Mouse (Mus musculus): ENCODE measurements at regions not wholly inside any gene's neighbourhood (a gene's known extent, or its start where the extent isn't known, plus 50 kb on each side); places are given as distances from the start of the nearest gene placed in this dataset.

DNA sequence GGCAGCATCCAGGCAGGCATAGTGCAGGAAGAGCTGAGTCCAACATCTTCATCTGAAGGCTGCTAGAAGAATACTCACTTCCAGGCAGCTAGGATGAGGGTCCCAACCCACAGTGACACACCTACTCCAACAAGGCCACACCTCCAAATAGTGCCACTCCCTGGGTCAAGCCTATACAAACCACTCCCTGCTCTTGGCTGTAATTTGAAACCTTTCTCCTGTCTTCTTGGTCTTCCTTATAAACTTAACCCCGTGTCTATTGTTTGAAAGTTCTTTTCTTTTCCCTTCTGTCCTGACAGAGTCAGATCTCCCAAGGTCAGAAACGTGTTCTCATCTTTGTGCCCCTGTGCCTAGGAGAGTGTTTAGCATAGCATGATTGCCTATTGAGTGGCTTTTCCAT, 311.2 kb downstream of the Adgrl2 start:
- no peak for TF ChIP-seq CTCF (IDR thresholded peaks at IDR 0.05; ENCODE audit: low read depth)
- no peak for TF ChIP-seq EP300 (IDR thresholded peaks at IDR 0.05; ENCODE audit: low read depth)

Data from heart, postnatal 0 days (tissue).